Mouse (Mus musculus) ES-E14 (cell line): Measurements from ENCODE around the gene Sntb2. TPM values are rescaled to one million over a fixed set of nuclear protein-coding genes. Genes with fewer than 3 reads are reported as not detected.

Source experiments
- DNase-seq: peaks from one replicate; pipeline ENCODE4 v3.0.0-alpha.2; 2013; ENCODE audit warnings: low read depth, low spot score
- H3K27ac ChIP-seq: 2 replicates; pipeline ENCODE4 v1.5.1; 2012; ENCODE audit warnings: low read depth, mild to moderate bottlenecking, low read length, moderate library complexity, mixed read lengths; ENCODE audit not compliant: poor library complexity, insufficient read depth, severe bottlenecking
- H3K36me3 ChIP-seq: 2 replicates; pipeline ENCODE4 v1.6.1; 2012; ENCODE audit warnings: mild to moderate bottlenecking, low read length, moderate library complexity, mixed read lengths; ENCODE audit not compliant: control insufficient read depth, poor library complexity, insufficient read depth, severe bottlenecking
- H3K4me1 ChIP-seq, 2 experiments: fragments of 150-350 bp in 1 of 2; sonication (generic) in 1 of 2; 2 replicates each; pipeline ENCODE4 v1.6.1; 2012; ENCODE audit warnings: low read length in 2 of 2, mild to moderate bottlenecking in 1 of 2, mixed read lengths in 1 of 2; ENCODE audit not compliant: control insufficient read depth in 2 of 2, insufficient read depth in 2 of 2, poor library complexity in 1 of 2
- H3K4me3 ChIP-seq, 2 experiments: fragments of 150-350 bp in 1 of 2; sonication (generic) in 1 of 2; 2 replicates each; pipeline ENCODE4 v1.5.1; 2012; ENCODE audit warnings: low read length in 2 of 2, low read depth in 1 of 2, mild to moderate bottlenecking in 1 of 2, mixed read lengths in 1 of 2; ENCODE audit not compliant: insufficient read depth in 1 of 2, poor library complexity in 1 of 2, severe bottlenecking in 1 of 2
- H3K9ac ChIP-seq: 2 replicates; pipeline ENCODE4 v1.6.1; 2012; ENCODE audit warnings: low read depth, mild to moderate bottlenecking, low read length, mixed read lengths; ENCODE audit not compliant: poor library complexity, insufficient read depth, severe bottlenecking
- H3K9me3 ChIP-seq: fragments of 150-350 bp; sonication (generic); 2 replicates; pipeline ENCODE4 v1.6.1; 2012; ENCODE audit warnings: low read depth, mild to moderate bottlenecking, low read length; ENCODE audit not compliant: control insufficient read depth, insufficient read depth
- CHD2 ChIP-seq: IDR thresholded peaks from 2 replicates; pipeline ENCODE4 v1.6.1; 2014; ENCODE audit warnings: mild to moderate bottlenecking, low read depth, low read length, inconsistent platforms
- HCFC1 ChIP-seq: IDR thresholded peaks from 2 replicates; pipeline ENCODE4 v1.6.1; 2012; ENCODE audit warnings: low read length, inconsistent platforms, borderline replicate concordance; ENCODE audit not compliant: insufficient read depth
- MAFK ChIP-seq: IDR thresholded peaks from 2 replicates; pipeline ENCODE4 v1.6.1; 2014; ENCODE audit warnings: mild to moderate bottlenecking, low read depth, low read length, inconsistent platforms; ENCODE audit not compliant: insufficient read depth
- ZC3H11A ChIP-seq: IDR thresholded peaks from 2 replicates; pipeline ENCODE4 v1.6.1; 2012; ENCODE audit warnings: low read depth, mild to moderate bottlenecking, inconsistent platforms, low read length, borderline replicate concordance
- ZNF384 ChIP-seq: IDR thresholded peaks from 2 replicates; pipeline ENCODE4 v1.6.1; 2012; ENCODE audit warnings: low read depth, low read length, inconsistent platforms
- in situ Hi-C, 2 experiments: fragments of 600-800 bp; cut with MboI; formaldehyde crosslinking; loops; one replicate each; pipeline ENCODE4 v1.15.1; 2025; ENCODE audit warnings: low sequenced_read_pairs in 2 of 2, inconsistent platforms in 1 of 2; ENCODE audit not compliant: unreplicated experiment in 2 of 2
- total RNA-seq: library from RNA; depleted of rRNA; stranded (reverse); fragments of 300-350 nt; gene quantifications from 2 replicates; pipeline ENCODE4 v1.2.3, GENCODE M21; 2012

Sntb2 gene
- total RNA-seq, 1 experiment = 32.4 TPM

- TF ChIP-seq HCFC1 (peak; percentile 57; the same call in 1 of the 2 replicates), MAFK (no peak)
- Histone ChIP-seq H3K4me3 (peak within 1 kb of the TSS; percentile 79 to 87), H3K9ac (peak within 1 kb of the TSS; percentile 90), H3K27ac (peak within 1 kb of the TSS; percentile 78), H3K36me3 (peaks cover 40% of the 10 kb centered on the region), H3K9me3 (no peaks in the 10 kb centered on the region), H3K4me1 (no peaks in the 10 kb centered on the region; a peak in 1 of 4 replicates)
- in situ Hi-C loops = no loop called here
- no peak for DNase-seq
These were observed 112.8 kb downstream of the Sntb2 start, which contains the start of gene Pdf for GRCm38 (mm10) chr8:107048061-107048941. TSS of gene Pdf (minus strand) at chr8:107048614.

DNA sequence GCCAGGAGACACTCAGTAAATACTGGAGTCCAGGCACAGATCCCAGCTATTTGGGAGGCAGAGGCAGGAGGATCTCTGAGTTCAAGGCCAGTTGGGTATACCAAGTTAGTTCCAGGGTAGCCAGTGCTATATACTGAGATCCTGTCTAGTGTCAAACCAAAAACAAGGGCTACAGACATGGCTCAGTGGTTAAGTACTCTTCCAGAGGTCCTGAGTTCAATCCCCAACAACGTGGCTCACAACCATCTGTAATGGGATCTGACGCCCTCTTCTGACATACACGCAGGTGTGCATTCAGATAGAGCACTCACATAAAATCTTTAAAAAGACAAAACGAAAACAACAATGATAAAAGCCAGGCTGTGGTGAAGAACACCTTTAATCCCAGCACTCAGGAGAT is 113.9 kb downstream of the Sntb2 start:
- H3K4me3 ChIP-seq = peak overlapping the region; percentile 79 to 87; a peak in 1 of 4 replicates
- TF ChIP-seq HCFC1 (no peak), ZNF384 (no peak), MAFK (no peak), CHD2 (no peak), ZC3H11A (no peak)
- DNase-seq = no peak
- H3K36me3 ChIP-seq = peaks cover 37% of the 10 kb centered on the region
- H3K27ac ChIP-seq = no peak overlapping the region
- H3K9ac ChIP-seq = peak overlapping the region; percentile 26; the same call in 1 of the 2 replicates
- H3K4me1 ChIP-seq = no peaks in the 10 kb centered on the region; a peak in 1 of 4 replicates
- in situ Hi-C loops = no loop called here
- no peaks in the 10 kb centered on the region for H3K9me3 ChIP-seq

- in situ Hi-C loops = no loop called here
- H3K9me3 ChIP-seq = no peaks in the 10 kb centered on the region
These were observed 116.5 kb downstream of the Sntb2 start for GRCm38 (mm10) chr8:107052046-107052445.

GRCm38 (mm10) chr8:107056076-107056972 is 120.8 kb downstream of the Sntb2 start, which contains the start of the genes Cog8 and Nip7:
TSS of gene Cog8 (minus strand) at chr8:107056689.
TSS of gene Nip7 (plus strand) at chr8:107056877.
- TF ChIP-seq CHD2 (no peak; the same call in 1 of the 2 replicates), ZNF384 (no peak), MAFK (no peak), ZC3H11A (no peak), HCFC1 (peak; percentile 72)
- peaks cover 29% of the 10 kb centered on the region for H3K36me3 ChIP-seq

More at GRCm38 (mm10) chr8:107052046-107052445, 116.5 kb downstream of the Sntb2 start:
- H3K4me3 ChIP-seq = no peak overlapping the region
- H3K4me1 ChIP-seq = peaks cover 0 to 7% of the 10 kb centered on the region in 2 experiments; a peak in 3 of 4 replicates
- no peak for DNase-seq
- 0 out of 2 replicates have a peak overlapping the region, but pooled peaks have one; percentile 2 for H3K9ac ChIP-seq
- no peak overlapping the region for H3K27ac ChIP-seq
- TF ChIP-seq ZC3H11A (no peak), CHD2 (no peak), MAFK (no peak), ZNF384 (no peak), HCFC1 (no peak)
- H3K36me3 ChIP-seq = peaks cover 22% of the 10 kb centered on the region

More at GRCm38 (mm10) chr8:107056076-107056972, 120.8 kb downstream of the Sntb2 start, which contains the start of the genes Cog8 and Nip7:
- peak; percentile 97 for DNase-seq
- in situ Hi-C loops = no loop called here
- H3K4me1 ChIP-seq = peaks cover 2 to 7% of the 10 kb centered on the region in 2 experiments; a peak in 3 of 4 replicates
- H3K9ac ChIP-seq = peak within 1 kb of the TSS; percentile 95
- peak within 1 kb of the TSS; percentile 63 for H3K27ac ChIP-seq
- H3K9me3 ChIP-seq = no peaks in the 10 kb centered on the region
- H3K4me3 ChIP-seq = peak within 1 kb of the TSS; percentile 86 to 91
